Comparison of ENCODE assay signal across 8 mouse cellular contexts in genomic region chr9:56417948-56418737, GRCm38 (mm10). TPM values are rescaled to one million over a fixed set of nuclear protein-coding genes. Genes with fewer than 3 reads are reported as not detected.
DNase-seq lines count a peak whose midpoint lies in the region; ATAC-seq and TF ChIP-seq lines count a peak whose summit lies in the region.

Gene Peak1, minus strand, starts transcription at chr9:56418067.
Gene Hmg20a, plus strand, starts transcription at chr9:56418609.

- H3K36me3 ChIP-seq in G1E (replicated peaks) = peaks cover 15% of the 10 kb centered on the region
- H3K36me3 ChIP-seq in forebrain, embryonic 16.5 days (ENCODE audit: control insufficient read depth, insufficient read depth) = no peaks in the 10 kb centered on the region
- H3K36me3 ChIP-seq in lung, embryonic 14.5 days (ENCODE audit: insufficient read depth) = no peaks in the 10 kb centered on the region
- no peaks in the 10 kb centered on the region for H3K36me3 ChIP-seq in thymus, adult 2 months (ENCODE audit: control insufficient read depth, insufficient read depth, low read length)

- peak within 1 kb of the TSS; percentile 87 for H3K4me2 ChIP-seq in forebrain, embryonic 16.5 days (ENCODE audit: low read length)
- H3K4me2 ChIP-seq in lung, embryonic 14.5 days = peak within 1 kb of the TSS; percentile 84

- peak within 1 kb of the TSS; percentile 86 for H3K9ac ChIP-seq in forebrain, embryonic 16.5 days (replicated peaks; ENCODE audit: low read depth, low read length)
- peak within 1 kb of the TSS; percentile 87 for H3K9ac ChIP-seq in lung, embryonic 14.5 days

- H3K4me1 ChIP-seq in G1E (ENCODE audit: insufficient read depth, low read depth, low read length) = peaks cover 38% of the 10 kb centered on the region
- peaks cover 34% of the 10 kb centered on the region for H3K4me1 ChIP-seq in forebrain, embryonic 16.5 days (replicated peaks; ENCODE audit: control insufficient read depth, insufficient read depth, low read length)
- H3K4me1 ChIP-seq in lung, embryonic 14.5 days (ENCODE audit: insufficient read depth) = peaks cover 3% of the 10 kb centered on the region; the same call in 1 of the 2 replicates
- H3K4me1 ChIP-seq in olfactory bulb, adult 2 months (ENCODE audit: control insufficient read depth, insufficient read depth, low read length) = peaks cover 7% of the 10 kb centered on the region
- peaks cover 12% of the 10 kb centered on the region; the same call in 1 of the 2 replicates for H3K4me1 ChIP-seq in thymus, adult 2 months (replicated peaks; ENCODE audit: control insufficient read depth, insufficient read depth, low read length)

- TF ChIP-seq POLR2A in olfactory bulb, adult 2 months (IDR thresholded peaks at IDR 0.05; ENCODE audit: insufficient read depth, low read depth, low read length) = no peak
- peak; percentile 64 for TF ChIP-seq POLR2A in thymus, adult 2 months (IDR thresholded peaks at IDR 0.05; ENCODE audit: control insufficient read depth, extremely low read depth, insufficient read depth, low read length, poor library complexity)

- H3K27ac ChIP-seq in forebrain, embryonic 16.5 days (ENCODE audit: low read length) = peak within 1 kb of the TSS; percentile 98
- peak within 1 kb of the TSS; percentile 98 for H3K27ac ChIP-seq in layer of hippocampus, adult 2 months
- peak within 1 kb of the TSS; percentile 97 for H3K27ac ChIP-seq in lung, embryonic 14.5 days (ENCODE audit: low read depth)
- peak within 1 kb of the TSS; percentile 95 for H3K27ac ChIP-seq in olfactory bulb, adult 2 months (ENCODE audit: insufficient read depth, low read depth, low read length)
- H3K27ac ChIP-seq in thymus, adult 2 months (ENCODE audit: control insufficient read depth, insufficient read depth, low read length) = peak within 1 kb of the TSS; percentile 95

- H3K4me3 ChIP-seq in G1E (ENCODE audit: low read depth, low read length) = peak within 1 kb of the TSS; percentile 98
- H3K4me3 ChIP-seq in forebrain, embryonic 16.5 days (replicated peaks; ENCODE audit: low read length) = peak within 1 kb of the TSS; percentile 78
- H3K4me3 ChIP-seq in layer of hippocampus, adult 2 months = peak within 1 kb of the TSS; percentile 87
- H3K4me3 ChIP-seq in lung, embryonic 14.5 days (ENCODE audit: low read depth, low read length) = peak within 1 kb of the TSS; percentile 76
- peak within 1 kb of the TSS; percentile 79 for H3K4me3 ChIP-seq in olfactory bulb, adult 2 months (ENCODE audit: insufficient read depth, low read depth, low read length)
- peak within 1 kb of the TSS; percentile 65 for H3K4me3 ChIP-seq in thymus, adult 2 months (ENCODE audit: control insufficient read depth, insufficient read depth, low read length)

- TF ChIP-seq CTCF in G1E (IDR thresholded peaks at IDR 0.05; ENCODE audit: low read depth, low read length) = no peak
- no peak for TF ChIP-seq CTCF in layer of hippocampus, adult 2 months (conservative IDR thresholded peaks at IDR 0.05)
- TF ChIP-seq CTCF in lung, embryonic 14.5 days (IDR thresholded peaks at IDR 0.05; ENCODE audit: low read depth) = no peak
- no peak for TF ChIP-seq CTCF in olfactory bulb, adult 2 months (IDR thresholded peaks at IDR 0.05; ENCODE audit: insufficient read depth, low read depth, low read length)
- TF ChIP-seq CTCF in thymus, adult 2 months (IDR thresholded peaks at IDR 0.05; ENCODE audit: borderline replicate concordance, control insufficient read depth, extremely low read depth, insufficient read depth, low read length, poor library complexity) = 0 out of 2 replicates have a peak, but pooled peaks have one; percentile 53

- ATAC-seq in G1E (ENCODE audit: extremely low read depth, insufficient number of reproducible peaks, low FRiP score, poor library complexity, severe bottlenecking) = peak; percentile 82
- ATAC-seq in forebrain, embryonic 16.5 days = peak; percentile 96
- ATAC-seq in lung, embryonic 14.5 days (ENCODE audit: insufficient read depth) = peak; percentile 94

- intact Hi-C loops in heart, postnatal 36 days (cut with DNase I) = loop anchor here (1.0 to 5.0 kb wide), 6 partner anchors 88 to 219 kb away; no protein-coding TSS in a partner anchor

- no peaks in the 10 kb centered on the region for H3K27me3 ChIP-seq in G1E (ENCODE audit: insufficient read depth, low read length)
- H3K27me3 ChIP-seq in forebrain, embryonic 16.5 days (replicated peaks; ENCODE audit: control insufficient read depth, insufficient read depth, low read length) = no peaks in the 10 kb centered on the region
- no peaks in the 10 kb centered on the region for H3K27me3 ChIP-seq in lung, embryonic 14.5 days (ENCODE audit: insufficient read depth, low read length)
- no peaks in the 10 kb centered on the region for H3K27me3 ChIP-seq in thymus, adult 2 months (ENCODE audit: control insufficient read depth, insufficient read depth, low read length)

- no peaks in the 10 kb centered on the region for H3K9me3 ChIP-seq in G1E (replicated peaks)
- H3K9me3 ChIP-seq in forebrain, embryonic 16.5 days (ENCODE audit: control insufficient read depth, low read length) = no peaks in the 10 kb centered on the region
- H3K9me3 ChIP-seq in lung, embryonic 14.5 days (ENCODE audit: low read depth, low read length) = no peaks in the 10 kb centered on the region

- under 1% methylated on average over 58 of the region's 59 CpGs for WGBS in forebrain, embryonic 16.5 days
- WGBS in lung, embryonic 14.5 days = 1% methylated on average over 58 of the region's 59 CpGs
- WGBS in olfactory bulb, adult 2 months = under 1% methylated on average over 56 of the region's 59 CpGs
- under 1% methylated on average over 59 of the region's 59 CpGs for WGBS in thymus, adult 2 months

- DNase-seq in G1E (ENCODE audit: low spot score) = peak; percentile 87
- peak; percentile 100 for DNase-seq in cerebellum, adult 18-20 months
- peak; percentile 100 for DNase-seq in heart, postnatal 36 days
- DNase-seq in layer of hippocampus, adult 2 months (ENCODE audit: low spot score in 2 of 2) = peak; percentile 99 to 100
- DNase-seq in lung, embryonic 14.5 days = peak; percentile 100
- peak; percentile 100 for DNase-seq in thymus, adult 2 months

RNA-seq across cellular contexts. Expression of gene Peak1, which starts in this region (rescaled TPM):
- total RNA-seq in G1E (2014; fragmentation: Nextera tagmentation) = 22.5 and 24.4 TPM in 2 replicates
- 9.1 and 11.6 TPM in 2 replicates for total RNA-seq in G1E (2017)
- polyA plus RNA-seq in G1E (2012) = 1.8 and 3.1 TPM in 2 replicates
- polyA plus RNA-seq in forebrain, embryonic 16.5 days (2015; fragmentation: Nextera tagmentation; extraction: Ambion mirVana) = 5.5 and 6.4 TPM in 2 replicates
- total RNA-seq in heart, postnatal 36 days (2021) = 10 to 100 TPM; 38.4 to 42.0 TPM
- total RNA-seq in layer of hippocampus, adult 2 months (2021) = 10 to 100 TPM; 56.1 to 59.2 TPM
- 32.2 and 34.9 TPM in 2 replicates for polyA plus RNA-seq in lung, embryonic 14.5 days (2014; fragmentation: Nextera tagmentation; extraction: Ambion mirVana)
- polyA plus RNA-seq in olfactory bulb, adult 2 months (2012; ENCODE audit: insufficient read depth, insufficient read length, low replicate concordance, missing spikeins) = not detected in 2 replicates
- polyA plus RNA-seq in thymus, adult 2 months (2012; rRNA removed) = 8.6 and 8.7 TPM in 2 replicates

RNA-seq across cellular contexts. Expression of gene Hmg20a, which starts in this region (rescaled TPM):
- total RNA-seq in G1E (2014; fragmentation: Nextera tagmentation) = 58.2 and 60.9 TPM in 2 replicates
- 25.6 and 30.8 TPM in 2 replicates for total RNA-seq in G1E (2017)
- 5.9 and 10.9 TPM in 2 replicates for polyA plus RNA-seq in G1E (2012)
- polyA plus RNA-seq in forebrain, embryonic 16.5 days (2015; fragmentation: Nextera tagmentation; extraction: Ambion mirVana) = 95.4 and 97.4 TPM in 2 replicates
- 10 to 100 TPM; 18.8 to 21.1 TPM for total RNA-seq in heart, postnatal 36 days (2021)
- 10 to 100 TPM; 78.8 to 81.6 TPM for total RNA-seq in layer of hippocampus, adult 2 months (2021)
- 59.9 and 60.0 TPM in 2 replicates for polyA plus RNA-seq in lung, embryonic 14.5 days (2014; fragmentation: Nextera tagmentation; extraction: Ambion mirVana)
- polyA plus RNA-seq in olfactory bulb, adult 2 months (2012; ENCODE audit: insufficient read depth, insufficient read length, low replicate concordance, missing spikeins) = 138 TPM in 1 of 2 replicates, not detected in the other
- 62.2 and 62.3 TPM in 2 replicates for polyA plus RNA-seq in thymus, adult 2 months (2012; rRNA removed)

Comparison
In these comparisons a context has a peak if more than half of its experiments do, and no peak if none do; other contexts are left out.
1. Peak in every context shown above with its lines: DNase-seq, ATAC-seq, H3K4me3 ChIP-seq and H3K27ac ChIP-seq.